Mouse (Mus musculus): ENCODE results near the gene 8030411F24Rik.
"Not testable (repeated sequence)": the region's sequence is repeated elsewhere in the genome, so short reads cannot be mapped to it uniquely, and the experiment has no call there.

Gene 8030411F24Rik

GRCm38 (mm10) chr2:148781709-148782108 is at the start of gene 8030411F24Rik:
TSS of gene 8030411F24Rik (plus strand) at chr2:148782009.
- DNase-seq = no peak

DNA sequence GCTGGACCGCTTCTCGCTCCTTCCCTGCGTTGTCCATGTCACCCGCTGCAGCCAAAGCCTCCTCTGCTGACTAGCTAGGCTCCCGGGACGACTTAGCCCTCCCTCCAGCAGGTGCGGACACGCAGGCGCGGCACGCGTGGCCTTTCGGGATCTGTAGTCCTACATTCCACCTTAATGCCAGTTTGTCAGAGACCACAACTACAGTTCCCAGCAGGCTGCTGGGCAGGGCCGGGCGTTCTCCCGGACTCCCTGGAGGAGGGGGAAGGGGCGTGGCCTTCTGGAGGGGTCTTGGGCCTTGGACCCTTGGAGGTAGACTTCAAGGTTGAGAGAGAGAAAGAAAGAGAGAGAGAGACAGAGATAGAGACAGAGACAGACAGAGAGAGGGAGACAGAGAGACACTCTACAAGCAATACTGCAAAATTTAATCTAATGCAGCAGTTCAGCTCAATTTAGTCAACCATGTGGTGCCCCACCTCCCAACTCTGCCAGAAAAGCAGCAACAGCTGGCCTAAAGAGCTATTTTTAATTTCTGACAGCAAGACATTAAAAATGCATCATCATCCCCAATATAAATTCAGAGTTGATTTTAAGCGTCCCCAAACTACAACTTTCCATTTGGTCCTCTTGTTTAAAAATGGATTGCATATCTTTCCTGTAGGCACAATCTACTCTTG is 49.3 kb upstream of the 8030411F24Rik start, which contains the start of gene Napb:
Gene Napb (minus strand): TSS at position 141 of the 674 bp plus-strand sequence.
- DNase-seq = peak; percentile 96

DNA sequence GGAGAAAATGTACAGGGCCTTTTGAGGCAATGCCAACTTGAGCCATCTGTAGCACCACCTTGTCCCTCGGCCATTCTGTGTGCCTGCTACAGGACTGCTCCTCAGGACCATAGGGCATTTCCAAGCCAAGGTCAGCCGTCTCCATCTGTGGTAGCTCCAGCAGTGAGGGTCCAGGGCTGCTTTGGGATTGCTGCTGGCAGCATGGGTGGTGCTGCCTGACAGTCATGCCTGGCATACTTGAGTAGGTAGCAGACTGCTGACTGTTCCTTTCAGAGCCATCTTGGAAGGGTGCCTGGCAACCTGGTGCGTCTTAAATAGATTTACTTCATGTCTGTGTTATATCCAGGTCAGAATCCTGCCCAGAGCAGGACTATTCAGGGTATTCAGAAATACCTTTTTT is 38.8 kb upstream of the 8030411F24Rik start:
- DNase-seq = peak; percentile 7

GRCm38 (mm10) chr2:148743846-148744407 is 37.9 kb upstream of the 8030411F24Rik start:
- peak; percentile 13 for DNase-seq

GRCm38 (mm10) chr2:148750058-148750457 is 31.8 kb upstream of the 8030411F24Rik start, which contains the start of gene Cstl1:
TSS of gene Cstl1 (plus strand) at chr2:148750358.
- DNase-seq = no peak

DNA sequence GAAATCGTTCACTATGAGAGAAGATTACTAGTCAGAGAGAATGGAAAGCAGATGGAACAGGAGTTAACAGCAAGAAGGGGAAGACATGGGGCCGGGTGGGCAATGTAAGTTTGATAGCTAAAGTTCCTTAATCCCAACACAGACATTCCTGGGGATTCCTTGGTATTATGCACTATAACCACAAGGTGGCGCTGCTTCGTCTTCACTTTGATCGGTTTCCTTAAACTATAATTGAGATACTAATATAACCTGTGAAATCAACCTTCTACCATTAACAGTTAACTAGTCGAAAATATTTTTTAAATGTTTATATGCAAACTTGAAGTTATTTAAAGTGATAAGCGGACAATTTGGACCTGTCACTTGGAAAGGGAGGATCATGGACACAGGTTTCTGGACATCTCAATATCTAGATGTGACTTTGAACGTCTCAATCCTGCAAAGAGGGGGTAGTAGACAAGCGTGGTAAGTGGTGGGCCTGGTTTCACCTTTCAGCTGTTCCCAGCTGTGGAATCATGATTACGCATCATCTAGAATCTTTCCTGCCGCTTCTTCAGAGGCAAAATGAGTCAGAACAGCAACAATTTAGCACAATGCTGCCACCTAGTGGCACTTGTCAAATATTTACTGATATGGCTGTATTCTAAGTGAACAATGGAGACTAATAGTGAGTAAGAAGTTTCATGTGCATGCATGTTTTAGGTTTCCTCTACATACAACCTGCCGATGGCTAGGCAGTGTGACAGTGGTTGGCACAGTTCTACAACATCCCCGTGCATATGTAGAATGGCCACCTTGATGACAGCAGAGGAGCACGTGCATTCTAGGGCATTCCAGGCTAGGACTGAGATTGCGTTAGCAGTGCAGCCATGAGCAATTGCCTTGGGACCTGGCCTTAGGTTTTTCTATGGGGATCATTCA is 29.7 kb upstream of the 8030411F24Rik start:
- DNase-seq = peak; percentile 81

DNA sequence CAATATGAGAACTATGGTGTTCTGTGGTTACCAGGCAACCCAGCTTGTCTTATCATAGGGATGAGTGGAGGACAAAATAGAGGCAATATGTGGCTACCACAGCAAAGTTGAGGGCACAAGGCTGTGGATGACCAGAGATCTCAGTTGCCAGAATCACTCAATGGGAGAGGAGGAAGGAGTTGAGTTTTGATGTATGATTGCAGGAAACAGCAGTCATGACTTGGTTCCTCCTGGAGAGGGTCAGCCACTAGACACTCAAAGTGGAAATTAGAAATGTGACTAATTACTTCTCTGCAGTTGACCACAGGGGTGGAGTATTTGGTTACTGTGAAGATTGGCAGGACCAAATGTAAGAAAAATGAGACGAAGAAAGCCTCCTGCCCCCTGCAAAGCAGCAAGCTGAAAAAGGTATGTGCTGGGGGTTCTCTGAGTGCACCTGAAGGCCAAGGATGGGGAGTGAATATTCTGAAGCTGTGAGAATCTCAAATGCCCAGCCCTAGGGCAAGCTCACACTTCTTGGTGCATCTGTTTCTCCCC is 27.4 kb upstream of the 8030411F24Rik start:
- no peak for DNase-seq

- no peak for DNase-seq
Observed at GRCm38 (mm10) chr2:148763648-148764388, 18.0 kb upstream of the 8030411F24Rik start.

DNA sequence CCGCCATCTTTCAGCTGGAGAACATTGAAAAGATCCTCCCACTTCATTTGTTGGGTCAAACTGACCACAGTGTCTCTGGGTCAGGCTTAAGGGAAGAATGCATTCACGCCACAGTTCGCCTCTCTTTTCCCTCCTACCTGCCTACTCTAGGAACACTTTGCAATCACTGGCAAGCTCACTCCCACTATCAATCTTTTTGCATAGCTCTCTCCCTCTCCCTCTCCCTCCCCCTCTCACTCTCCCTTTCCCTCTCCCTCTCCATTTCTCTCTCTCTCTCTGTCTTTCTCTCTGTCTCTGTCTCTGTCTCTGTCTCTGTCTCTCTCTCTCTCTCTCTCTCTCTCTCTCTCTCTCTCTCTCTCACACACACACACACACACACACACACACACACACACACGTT is 10.4 kb upstream of the 8030411F24Rik start, which contains the start of gene Cst11:
Gene Cst11 (minus strand): TSS at position 101 of the 400 bp plus-strand sequence.
- DNase-seq = not testable (repeated sequence)

GRCm38 (mm10) chr2:148789142-148789541 is 7.3 kb downstream of the 8030411F24Rik start, which contains the start of gene Cst12:
TSS of gene Cst12 (plus strand) at chr2:148789361.
- DNase-seq = no peak

GRCm38 (mm10) chr2:148798485-148798884 is 16.7 kb downstream of the 8030411F24Rik start, which contains the start of gene Cst8:
TSS of gene Cst8 (plus strand) at chr2:148798785.
- DNase-seq = no peak

DNA sequence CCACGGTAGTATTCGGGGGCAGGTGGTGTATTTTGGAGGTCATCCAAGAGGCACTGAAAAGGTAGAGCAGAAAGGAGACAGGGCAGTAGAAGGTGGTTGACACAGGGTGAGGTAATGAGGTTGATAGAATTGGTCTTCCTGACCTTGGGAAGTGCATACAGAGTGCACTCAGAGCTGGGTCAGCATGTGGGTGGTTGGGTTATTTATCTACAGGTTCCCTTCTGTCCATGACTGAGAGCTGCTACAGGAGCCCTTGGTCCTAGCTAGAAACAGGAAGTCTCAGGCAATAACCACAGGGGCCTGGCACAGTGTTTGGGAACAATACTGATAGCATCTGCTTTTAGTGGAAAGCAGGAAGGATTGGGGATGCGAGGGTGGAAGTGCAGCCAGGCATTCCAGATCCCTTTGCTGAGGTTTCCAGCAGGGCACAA is 19.7 kb downstream of the 8030411F24Rik start:
- DNase-seq = no peak

GRCm38 (mm10) chr2:148806696-148807095 is 24.9 kb downstream of the 8030411F24Rik start:
- no peak for DNase-seq

- no peak for DNase-seq
Observed at GRCm38 (mm10) chr2:148819909-148820308, 38.1 kb downstream of the 8030411F24Rik start, which contains the start of gene Cst13. TSS of gene Cst13 (plus strand) at chr2:148820081.

DNA sequence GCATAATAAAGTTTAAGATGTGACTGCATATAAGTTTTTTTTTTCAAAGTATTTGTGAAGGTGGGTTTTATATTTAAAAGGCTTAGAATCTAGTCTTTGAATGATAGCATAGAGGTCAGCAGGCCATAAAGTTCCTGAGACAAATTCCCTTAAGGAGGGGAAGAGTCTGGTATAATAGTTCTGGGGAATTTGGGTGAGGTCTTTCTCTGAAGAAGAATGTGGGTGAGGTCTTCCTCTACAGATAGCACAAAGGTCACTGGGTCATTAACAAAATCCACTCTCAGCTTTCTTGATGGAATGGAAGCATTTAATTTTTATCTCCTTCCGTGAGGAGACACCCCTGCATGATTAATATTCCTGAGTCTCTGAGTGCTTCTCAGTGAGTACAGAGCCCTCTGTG is 44.2 kb downstream of the 8030411F24Rik start:
- DNase-seq = no peak

DNA sequence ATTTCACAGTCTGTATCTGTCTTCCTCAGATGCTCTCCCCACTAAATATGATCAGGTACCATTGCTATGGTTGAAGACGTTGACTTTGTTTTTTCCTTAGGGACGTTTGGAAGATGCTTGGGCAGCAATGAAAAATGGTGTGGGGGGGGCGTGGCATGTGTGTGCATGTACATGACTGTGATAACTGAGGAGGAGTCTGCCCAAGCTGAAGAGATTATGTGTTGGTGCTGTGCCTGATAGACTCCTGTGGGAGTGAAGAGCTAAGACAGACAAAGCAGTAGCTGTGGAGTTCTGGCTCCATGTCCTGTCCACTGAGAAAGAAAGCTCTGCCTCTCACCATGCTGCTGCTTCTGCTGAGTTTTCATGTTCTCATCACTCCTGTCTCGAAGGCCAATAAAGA is 53.1 kb downstream of the 8030411F24Rik start, which contains the start of gene Cst9:
Gene Cst9 (plus strand): TSS at position 236 of the 400 bp plus-strand sequence.
- no peak for DNase-seq
